Mouse (Mus musculus) Muller cell, postnatal 12 days (primary cell): ENCODE data around the gene Epha7.

ENCODE experiments used
- DNase-seq: peaks from one replicate; pipeline ENCODE4 v3.0.0-alpha.2; 2015; ENCODE audit errors: inconsistent ontology term

The Epha7 gene

GRCm38 (mm10) chr4:28812691-28813289 is at the start of gene Epha7:
Epha7 (plus strand) TSS chr4:28813131.
- DNase-seq, result peak; percentile 99

DNA sequence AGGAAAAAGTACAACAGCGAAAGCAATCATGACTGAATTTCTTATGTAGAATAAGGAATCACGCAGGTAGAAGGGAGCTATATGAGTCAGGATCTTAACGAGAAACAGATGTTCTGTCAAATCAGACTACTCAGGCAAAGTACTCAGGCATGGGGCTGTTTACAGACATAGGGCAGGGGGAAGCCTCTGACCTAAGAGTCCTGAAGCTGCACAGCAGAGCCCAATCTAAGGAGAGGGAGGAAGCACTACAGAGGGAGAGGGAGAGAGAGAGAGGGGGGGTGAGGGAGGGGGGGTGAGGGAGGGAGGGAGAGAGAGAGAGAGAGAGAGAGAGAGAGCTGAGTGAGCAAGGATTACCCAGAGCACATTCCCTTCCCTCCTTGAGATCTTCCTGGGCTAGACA is 29.0 kb upstream of the Epha7 start:
- DNase-seq, result no peak

GRCm38 (mm10) chr4:28808800-28809199 is 4.1 kb upstream of the Epha7 start:
- peak; percentile 32 for DNase-seq

GRCm38 (mm10) chr4:28809703-28810102 is 3.2 kb upstream of the Epha7 start:
- DNase-seq, result no peak

DNA sequence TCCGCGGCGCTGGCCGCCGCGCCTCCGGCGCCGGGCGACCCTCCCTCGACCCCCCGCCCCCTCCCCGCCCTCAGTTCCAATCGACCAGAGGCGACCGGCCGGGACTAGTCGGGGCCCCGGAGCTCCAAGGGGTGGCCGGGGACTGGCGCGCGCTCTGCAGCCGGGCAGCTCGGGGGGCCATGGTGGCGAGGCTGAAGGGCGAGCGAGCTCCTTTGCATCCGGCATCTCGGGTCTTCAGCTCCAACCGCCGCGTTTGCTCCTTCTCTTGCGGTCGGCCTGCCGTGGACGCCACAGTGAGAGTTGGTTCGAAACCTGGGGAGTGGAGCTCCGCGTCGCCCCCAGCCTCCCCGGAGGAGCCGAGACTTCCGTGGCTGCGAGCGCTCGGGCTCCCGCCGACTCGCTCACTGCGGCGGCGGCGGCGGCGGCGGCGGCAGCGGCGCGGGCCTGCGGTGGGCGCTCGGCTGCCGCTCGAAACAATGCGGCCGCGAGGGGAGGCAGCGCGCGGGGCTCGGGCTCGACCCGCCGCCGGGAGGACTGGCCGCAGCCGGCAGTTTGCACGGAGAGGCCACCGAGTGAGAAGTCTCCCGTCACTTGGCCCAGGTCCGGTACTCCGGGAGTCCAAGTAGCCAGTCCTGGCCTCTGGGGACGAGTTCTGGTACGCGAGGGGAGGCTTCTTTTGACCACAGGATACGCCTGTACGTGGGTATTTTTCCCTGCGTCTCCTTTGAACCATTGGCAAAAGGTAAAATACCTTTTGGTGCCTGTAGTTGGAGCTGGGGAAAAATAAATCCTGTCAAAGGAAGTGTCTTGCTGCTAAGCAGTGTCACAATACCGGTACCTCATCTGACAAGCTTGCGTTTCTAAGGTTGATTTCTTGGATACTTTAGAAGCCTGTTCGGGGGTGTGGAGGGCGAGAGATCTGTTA is 882 bp downstream of the Epha7 start:
- peak; percentile 69 for DNase-seq

GRCm38 (mm10) chr4:28814476-28814815 is 1.5 kb downstream of the Epha7 start:
- peak; percentile 49 for DNase-seq

DNA sequence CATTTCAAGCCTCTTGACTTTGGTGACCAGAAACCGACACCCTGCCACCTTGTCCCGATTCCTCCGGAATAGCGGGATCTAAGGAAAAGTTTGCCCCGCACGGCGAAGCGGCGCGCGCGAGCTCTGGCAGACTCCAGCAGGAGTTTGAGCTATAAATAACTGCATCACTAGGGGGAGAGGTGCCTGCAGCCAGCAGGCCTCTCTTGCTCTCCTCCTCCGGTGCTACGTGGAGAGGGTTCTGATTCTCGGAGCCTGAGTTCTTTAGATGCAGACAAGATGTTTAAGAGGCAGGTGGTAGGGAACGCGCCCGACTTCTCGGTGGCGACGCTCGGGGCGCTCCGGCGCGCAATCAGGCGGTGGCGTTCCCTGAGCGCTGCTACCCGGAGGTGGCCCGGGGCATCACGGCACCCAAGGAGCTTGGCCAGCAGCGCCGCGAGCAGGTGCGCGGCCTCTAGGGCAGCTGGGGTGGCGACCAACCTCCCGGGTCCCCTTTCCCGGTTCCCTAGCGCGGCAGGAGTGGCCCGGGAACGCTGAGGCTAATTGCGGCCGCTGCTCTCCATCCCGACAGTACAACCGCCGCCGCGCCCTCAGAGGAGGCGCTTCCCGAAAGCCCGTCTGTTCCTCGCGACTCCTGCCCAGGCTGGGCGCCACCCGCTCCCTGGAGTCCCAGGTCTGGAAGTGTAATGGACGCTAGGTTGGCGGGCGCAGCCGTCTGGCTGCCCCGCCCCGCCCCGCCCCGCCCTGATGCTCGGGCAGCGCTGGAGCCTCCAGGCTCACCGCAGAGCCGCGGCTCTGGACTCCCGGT is 2.1 kb downstream of the Epha7 start:
- DNase-seq, result peak; percentile 86

DNA sequence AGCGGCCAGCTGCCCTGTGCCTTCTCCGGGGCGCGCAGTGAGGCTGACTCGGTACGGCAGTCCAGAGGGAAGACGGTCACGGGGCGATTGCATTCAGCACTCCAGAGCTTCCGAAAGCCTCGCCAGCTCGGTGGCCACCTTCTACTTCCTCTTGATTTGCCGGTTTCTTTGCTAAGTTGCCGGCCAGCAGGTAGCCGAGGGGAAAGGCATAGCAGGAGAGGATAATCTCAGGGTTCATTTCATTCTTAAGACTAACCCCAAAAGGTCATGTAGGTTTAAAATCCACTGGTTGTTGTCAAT is 2.6 kb downstream of the Epha7 start:
- no peak for DNase-seq

DNA sequence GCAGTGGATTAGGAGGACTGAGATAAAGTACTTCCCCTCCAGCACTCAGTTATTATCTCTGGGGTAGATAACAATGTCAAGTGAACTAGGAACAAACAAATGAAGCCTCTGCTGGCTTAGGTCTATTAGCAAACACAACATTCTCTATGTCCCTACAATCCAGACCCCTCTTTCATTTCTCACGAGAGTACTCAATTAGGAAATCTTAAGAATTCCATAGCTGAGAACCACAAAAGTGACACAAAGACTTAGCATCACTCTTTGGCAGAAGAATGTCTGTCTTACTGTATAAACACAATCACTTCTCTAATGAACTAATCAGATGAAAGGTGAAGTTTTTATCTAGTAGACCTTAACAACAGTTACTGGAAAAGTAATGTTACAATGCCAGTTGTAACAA is 10.7 kb downstream of the Epha7 start:
- peak; percentile 80 for DNase-seq

GRCm38 (mm10) chr4:28824616-28825015 is 11.7 kb downstream of the Epha7 start:
- peak; percentile 36 for DNase-seq

DNA sequence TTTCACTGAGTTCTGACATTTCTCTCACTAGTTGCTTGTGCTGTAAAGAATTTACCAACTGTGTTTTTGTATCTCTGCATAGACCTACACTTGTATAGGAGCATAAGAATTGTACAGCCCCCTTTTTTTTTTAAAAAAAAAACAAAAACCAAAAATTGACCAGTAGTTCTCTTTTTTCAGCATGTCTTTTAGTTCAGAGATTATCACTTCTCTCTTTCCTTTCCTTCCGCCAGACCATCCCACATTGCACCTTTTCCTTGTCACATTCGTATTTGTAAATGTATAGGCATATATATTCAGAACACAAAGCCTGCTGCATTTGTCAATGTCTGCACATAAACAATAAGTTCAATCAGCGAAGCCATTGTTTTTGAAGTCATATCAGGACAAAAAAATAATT is 24.7 kb downstream of the Epha7 start:
- no peak for DNase-seq

DNA sequence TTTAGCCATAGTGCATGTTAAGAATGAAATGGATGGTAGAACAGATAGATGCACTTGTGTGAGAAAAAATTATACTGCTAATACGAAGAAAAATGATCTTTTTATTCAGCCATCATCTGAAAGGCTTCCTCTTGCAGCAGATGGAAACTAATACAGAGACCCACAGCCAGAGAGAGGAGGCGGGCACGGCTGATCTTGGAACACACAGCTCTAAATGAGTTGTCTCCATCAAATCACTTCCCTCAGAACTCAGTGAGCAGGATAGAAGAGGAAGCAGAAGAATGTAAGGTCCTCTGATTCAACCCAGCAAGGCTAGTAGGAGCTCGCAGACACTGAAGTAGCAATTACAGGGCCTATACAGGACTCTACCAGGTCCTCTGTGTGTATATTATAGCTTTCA is 33.4 kb downstream of the Epha7 start:
- DNase-seq, result no peak

DNA sequence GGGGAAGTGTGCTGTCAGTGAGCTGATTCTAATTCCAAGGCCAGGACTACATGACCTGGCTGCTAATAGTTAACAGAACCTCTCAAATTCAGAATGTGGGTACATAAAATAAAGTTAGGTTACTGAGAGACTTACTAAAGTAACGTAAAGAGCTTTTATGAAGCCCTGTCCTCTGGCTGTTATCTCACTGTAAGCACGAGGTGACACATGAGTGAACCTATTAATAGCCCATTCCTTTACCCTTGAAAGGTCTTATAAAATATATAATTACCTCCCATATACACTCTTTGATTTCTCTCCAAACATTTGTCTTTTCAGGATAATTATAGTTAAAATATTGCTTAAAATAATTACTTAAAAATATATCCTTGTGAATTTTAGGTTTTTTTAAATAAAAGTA is 37.5 kb downstream of the Epha7 start:
- no peak for DNase-seq

DNA sequence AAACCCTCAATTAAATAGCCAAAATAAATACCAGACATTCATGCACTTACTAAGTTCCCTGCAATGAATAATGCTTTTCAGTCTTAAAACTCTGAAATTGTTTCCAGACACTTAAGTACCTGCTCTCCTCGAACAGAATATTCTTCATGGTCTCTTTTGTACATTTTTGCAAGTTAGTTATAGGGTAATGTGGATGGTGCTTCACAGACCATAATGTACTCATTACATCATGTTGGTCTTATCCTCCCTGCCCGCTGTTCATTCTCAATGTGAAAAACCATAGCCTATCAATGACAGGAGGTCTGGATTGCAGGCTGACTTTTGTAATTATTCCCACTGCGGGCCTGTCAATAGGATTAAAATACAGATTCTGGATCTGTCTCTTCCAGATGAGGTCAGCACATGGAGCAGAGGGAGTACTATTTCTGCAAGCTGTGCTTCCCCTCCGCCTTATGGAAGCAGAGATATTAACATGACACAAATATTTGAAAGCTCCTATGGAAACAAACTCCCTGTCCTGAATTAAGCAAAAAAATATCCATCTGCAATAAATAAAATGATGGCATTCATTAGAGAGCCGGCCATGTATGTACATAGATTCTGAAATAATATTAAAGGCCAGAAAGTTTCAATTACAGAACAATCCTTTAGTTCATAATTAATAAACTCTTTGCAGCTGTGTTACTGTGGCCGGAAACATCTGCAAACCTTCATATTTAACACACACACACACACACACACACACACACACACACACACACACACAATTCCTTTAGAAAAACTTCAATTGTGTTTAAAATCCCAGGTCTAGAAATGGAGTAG is 50.1 kb downstream of the Epha7 start:
- DNase-seq, result no peak

GRCm38 (mm10) chr4:28866411-28866810 is 53.5 kb downstream of the Epha7 start:
- DNase-seq, result peak; percentile 77

- DNase-seq, result no peak
These were observed 58.7 kb downstream of the Epha7 start for GRCm38 (mm10) chr4:28871615-28872014.

DNA sequence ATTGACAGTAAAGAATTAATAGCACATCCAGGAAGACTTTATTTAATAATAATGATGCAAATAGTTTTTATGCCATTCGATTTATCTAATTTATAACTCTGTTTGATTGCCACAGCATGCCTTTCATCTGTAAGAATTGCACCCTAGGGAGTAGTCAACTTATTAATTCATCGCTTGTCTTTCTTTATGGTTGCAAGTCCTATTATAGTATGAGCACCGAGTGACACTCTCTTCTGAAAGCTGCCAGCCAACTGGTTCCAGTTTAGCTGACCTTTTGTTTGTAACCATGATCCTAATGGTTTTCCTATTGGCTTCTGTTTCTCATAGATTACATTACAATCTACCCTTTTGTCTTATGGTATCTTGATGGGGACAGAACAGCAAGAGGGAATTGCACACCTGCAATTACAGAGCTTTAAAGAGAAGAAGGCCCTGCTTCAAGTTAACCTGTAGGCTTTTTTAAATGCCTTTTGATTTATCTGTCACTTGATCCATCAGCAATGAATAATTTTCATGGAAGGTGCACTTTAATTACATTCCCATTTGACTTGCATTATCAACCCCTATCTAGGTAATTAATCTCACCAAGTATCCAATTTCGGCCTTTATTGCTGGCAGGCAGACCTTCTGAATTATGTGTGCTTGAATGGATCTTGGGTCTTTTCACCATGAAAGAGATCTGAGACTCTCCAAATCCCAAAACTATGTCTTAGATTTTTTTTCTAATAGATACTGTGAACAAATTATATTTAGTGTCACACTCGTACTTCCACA is 68.5 kb downstream of the Epha7 start:
- DNase-seq, result no peak

GRCm38 (mm10) chr4:28889630-28890029 is 76.7 kb downstream of the Epha7 start:
- DNase-seq, result no peak

DNA sequence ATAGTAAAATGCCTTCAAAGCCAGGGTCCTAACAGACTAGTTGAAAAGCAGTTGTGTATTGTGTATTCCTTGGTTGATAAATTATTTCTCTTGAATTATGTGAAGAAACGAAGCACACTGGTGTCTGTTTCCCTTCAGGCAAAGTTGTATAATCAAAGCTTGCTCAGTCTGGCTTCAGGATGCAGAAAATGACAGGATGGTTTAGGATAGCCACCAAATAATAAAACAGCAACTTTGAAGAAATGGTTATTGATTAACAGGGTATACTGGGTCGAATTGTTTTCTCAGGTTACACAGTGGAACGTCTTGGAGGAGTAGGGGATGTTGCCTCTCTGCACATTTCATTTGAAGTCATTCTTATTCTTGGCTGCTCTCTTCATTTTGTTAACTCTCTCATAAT is 77.2 kb downstream of the Epha7 start:
- no peak for DNase-seq

DNA sequence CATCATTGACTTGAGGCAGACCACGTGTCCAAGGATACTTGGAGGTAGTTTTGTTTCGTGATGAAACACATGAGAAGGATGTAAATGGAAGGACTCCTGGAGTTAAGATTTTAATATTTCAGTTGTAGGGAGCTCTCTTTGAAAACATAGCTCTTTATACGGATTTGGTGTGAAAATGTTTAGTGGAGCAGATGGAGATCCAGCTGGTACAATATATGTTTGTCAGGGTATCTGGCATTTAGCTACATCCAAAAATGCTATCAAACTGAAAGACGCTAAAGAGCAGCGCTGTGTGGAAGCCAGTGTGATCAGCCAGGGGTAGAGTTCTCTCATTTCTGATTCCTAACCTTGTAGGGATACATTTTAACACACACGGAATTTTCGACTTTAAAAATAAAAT is 82.5 kb downstream of the Epha7 start:
- no peak for DNase-seq

DNA sequence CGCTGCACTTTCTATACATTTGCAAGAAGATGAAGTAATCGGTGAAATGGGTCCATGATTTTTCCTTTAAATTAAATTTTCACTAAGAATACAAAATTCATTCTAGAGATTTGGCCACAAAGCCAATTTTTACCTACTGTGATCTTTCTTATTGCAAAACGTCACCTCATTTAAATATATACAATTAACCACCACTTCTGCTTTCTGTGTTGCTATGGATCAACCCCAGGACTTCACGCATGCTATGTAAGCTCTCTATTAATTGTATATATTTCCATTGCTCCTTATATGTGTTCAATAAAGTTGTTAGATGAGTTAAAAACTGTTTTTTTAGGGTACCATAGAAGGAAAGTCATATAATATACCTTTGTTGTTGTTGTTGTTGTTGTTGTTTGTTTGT is 86.4 kb downstream of the Epha7 start:
- no peak for DNase-seq
